Mouse (Mus musculus) frontal cortex, postnatal 14 days (tissue): ENCODE results near the gene Trabd2b.
A peak's percentile ranks its signal among the peaks of the same experiment; 100 is the strongest.

ENCODE experiments used
- DNase-seq, 2 experiments: peaks; one replicate each; pipeline ENCODE4 v3.0.0; 2022; ENCODE audit warnings: low spot score in 2 of 2

Gene Trabd2b

DNA sequence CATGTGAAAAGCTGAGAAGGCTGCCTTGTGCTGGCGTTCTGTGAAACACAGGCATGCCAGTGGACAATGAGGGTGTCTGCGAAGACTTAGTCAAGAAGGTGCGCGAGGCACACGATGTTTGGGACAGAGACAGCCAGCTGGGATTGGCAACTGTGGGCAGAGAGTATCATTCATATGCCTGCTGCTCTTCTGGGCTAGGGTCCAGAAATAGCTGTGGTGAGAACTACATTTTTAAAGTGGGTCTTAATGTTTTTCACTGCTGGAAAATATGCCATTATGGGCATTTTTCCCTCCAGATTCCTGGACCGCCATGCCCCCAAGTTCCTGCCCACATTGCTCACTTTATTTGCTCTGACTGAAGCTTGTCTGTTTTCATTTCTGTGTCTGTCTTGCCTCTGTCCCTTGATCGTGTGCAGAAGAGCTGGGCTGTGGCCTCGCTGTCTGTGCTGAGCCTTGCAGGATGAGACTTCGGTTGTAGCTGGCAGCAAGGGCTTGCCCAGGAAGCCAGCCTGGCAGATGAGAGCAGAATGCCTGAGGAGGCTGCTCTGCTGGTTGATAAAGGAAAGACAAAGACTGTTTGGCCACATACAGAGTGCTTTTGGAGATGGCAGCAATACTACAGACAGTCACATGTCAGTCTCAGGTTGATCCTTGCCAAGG, 42.0 kb downstream of the Trabd2b start:
- DNase-seq = no peak

DNA sequence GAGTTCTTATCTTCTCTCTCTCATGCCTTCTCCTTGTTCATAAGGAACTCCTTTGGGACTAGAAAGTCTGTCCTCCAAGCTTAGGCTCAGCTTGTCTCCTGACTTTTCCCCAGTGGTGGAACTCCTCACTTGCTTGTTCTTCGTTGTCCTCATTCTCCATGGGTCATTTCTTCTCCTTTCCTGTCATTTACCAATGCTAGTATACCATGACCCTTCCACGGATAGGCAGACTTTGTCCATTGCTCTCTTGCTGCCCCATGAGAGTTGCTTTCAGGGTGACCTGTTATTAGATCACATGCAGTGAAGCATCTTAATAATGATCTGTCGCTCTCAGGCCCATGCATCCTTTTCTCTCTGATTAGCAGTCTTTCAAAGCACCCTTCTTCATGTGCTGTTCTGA, 46.6 kb downstream of the Trabd2b start:
- DNase-seq = no peak

DNA sequence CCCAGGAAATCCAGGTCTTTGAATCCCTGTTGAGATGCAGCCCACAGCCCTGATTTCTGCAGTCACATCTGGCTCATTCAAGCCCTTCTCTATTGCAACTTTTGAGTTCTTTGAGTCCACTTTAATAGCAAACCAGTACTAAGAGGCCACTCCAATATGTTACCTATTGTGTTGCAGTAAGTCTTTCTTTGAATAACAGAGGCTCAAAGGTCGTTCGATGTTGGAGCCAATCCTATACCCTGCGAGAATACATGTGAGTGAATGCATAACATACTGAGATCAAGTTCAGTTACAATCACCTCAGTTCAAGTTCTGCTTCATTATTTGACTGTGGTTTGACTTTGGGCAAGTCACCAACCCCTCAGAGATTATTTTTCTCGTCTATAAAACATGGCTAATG, 47.5 kb downstream of the Trabd2b start:
- DNase-seq = no peak

DNA sequence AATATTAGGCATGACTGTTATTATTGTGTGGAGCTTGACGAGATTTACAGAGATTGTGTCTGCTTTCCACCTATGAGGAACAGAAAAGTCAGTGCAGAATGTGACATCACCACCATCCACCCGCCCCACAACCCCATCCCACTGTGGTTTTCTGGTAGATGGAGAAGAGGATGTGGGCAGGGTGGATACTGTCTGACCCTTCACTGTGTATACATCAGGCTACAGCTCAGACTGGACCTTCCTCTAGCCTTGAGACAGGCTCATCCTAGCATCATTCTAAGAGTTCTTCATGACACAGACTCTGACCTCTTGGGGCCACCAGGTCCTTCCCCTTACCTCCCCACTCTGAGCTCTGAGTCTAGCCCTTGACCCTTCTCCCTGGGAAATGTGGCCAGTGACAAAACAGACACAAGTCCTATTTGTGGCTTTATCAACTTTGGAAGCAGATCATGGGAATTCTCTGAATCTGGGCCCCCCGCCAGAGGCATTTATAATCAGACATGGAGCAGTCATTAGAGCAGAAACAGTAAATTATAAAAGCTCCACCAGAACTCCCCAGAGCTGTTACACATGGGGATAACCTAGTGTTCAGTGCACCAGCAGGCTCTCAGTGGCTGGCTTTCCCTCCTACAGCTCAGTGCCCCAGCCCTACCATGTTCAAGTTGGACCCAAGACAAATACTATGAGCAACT, 48.1 kb downstream of the Trabd2b start:
- no peak for DNase-seq

DNA sequence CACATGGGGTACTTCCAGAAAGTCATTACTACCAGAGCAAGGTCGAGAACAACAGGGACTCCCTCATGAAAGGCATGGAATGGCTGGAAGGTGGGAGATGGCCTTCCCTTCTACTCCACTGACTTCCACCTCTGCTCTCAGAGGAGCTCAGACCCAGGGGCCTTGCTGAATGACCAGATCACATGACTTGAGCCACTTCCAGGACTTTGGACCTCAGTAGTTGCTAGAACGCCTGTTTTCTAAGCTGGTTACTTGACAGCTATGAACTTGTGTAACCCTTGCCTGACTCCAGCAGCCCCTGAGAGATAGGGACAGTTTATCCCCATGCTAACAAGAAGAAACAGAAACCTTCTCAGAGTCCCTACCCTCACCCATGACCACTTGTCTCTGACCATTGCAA, 50.6 kb downstream of the Trabd2b start:
- DNase-seq = no peak

DNA sequence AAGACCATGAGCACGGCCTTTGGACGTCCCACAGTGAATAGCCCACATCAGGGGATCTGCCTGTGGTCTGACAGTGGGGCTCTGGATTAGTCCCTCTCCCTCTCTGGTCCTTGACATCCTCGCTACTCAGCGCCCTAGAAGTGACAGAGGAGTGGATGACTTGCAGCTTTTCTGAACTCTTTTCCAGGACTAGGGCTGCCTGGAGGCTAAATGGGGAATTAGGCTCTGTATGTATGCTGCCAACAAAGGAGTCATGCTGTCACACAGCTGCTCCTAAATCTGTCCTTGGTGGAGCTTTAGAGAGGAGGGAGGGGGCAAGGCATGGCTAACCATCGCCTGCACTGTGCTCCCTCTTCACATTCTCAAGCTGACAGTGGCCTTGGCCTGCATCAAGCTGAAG, 53.1 kb downstream of the Trabd2b start:
- DNase-seq = no peak

DNA sequence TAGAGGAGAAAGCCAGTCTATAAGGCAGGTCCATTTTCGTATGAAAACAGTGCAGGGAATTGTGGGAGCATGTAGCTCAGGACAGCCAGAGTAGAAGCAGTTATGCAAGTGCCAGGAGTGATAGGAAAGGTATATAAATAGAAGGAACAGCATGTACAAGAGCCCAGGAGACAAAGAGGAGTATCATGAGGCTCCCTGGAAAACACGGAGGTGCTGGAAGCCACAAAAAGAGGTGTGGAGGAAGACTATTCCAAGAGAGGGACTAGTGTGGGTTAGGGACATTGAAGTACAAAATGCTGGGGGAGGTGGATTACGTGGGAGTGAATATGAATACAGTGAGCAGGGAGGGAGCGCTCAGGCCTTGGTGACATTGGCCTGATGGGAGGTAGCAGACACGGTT, 53.9 kb downstream of the Trabd2b start:
- peak in 1 of 2 experiments; percentile 38 for DNase-seq

DNA sequence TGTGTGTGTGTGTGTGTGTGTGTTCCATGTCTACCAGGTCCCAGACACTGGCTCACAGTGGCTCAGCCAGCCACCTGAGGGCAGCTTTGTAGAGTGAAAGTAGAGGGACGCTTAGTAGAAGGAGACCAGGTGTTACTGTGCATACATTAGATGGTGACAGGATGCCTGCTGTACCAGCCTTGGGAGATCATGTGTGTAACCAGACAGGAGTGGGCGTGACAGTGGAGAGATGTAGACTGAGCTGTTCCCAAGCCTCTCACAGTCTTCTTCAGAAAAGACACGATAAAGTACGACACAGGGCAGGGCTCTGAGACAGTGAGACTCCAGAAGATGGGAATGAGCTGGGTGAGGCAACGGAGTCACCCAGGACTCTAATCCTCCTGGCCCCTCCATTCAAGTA, 54.6 kb downstream of the Trabd2b start:
- peak in 1 of 2 experiments; percentile 24 for DNase-seq

DNA sequence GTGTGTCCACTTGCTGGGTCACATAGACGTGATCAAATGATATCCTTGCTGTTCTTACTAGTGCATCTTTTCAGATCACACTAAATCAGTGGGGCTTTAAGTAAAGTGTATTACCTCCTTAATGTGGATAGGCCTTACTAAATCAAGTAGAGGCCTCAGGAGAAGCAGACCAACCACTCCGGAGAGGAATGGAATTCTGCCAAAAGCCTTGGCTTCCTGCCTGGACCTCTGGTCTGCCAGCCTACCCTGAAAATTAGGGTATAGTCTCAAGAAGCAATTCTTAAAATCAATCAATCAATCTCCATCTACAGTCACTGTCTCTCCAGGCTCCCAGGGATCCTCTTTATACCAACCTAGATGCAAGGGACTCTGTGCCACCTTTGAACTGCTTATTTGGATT, 59.1 kb downstream of the Trabd2b start:
- no peak for DNase-seq

DNA sequence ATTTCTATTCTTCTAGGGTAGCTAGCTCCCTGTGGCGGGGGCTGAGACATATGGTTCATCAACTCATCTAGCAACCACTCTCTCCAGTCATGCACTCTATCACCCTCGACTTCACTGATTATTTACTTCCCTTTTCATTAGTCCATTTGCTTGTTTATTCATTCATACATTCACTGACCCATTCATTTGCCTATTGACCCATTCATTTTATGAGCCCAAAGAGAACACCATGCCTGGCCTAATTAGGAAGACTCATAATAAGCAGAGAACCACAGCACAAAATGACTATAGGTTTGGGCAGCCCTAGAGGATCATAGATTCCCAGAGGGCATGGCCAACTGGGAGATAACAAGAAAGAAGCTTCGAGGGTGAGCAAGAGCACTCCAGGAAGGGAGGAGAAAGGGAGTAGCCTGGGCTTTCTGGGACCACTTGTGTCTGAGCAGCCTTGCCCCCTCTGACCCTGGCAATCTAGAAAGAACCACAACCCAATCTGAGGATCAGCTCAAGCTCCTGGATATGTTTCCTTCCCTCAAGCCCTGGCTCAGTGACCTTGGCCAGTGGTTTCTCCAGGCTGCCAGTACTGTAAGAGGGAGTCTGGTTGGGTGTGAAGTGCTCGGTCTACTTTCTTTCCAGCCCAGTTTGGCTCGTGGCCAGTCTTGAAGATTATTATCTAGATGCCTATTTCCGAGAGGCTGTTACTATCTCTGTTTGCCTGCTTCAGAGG, 61.0 kb downstream of the Trabd2b start:
- no peak for DNase-seq

DNA sequence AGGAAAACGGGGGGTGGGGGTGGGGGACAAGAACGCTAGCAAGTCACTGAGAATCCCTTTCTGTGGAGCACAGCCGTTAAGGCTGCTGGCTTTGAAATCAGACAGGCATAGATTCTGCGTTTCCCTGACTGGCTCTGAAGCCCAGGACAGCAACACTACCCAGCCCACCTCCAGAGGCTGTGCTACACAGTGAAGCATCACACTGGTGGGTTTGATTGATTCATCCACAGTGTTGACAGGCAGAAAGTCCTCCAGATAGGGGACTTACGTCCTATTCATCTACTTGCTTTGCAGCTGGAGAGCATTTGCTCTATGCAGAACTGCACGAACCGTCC, 61.5 kb downstream of the Trabd2b start:
- DNase-seq = no peak

DNA sequence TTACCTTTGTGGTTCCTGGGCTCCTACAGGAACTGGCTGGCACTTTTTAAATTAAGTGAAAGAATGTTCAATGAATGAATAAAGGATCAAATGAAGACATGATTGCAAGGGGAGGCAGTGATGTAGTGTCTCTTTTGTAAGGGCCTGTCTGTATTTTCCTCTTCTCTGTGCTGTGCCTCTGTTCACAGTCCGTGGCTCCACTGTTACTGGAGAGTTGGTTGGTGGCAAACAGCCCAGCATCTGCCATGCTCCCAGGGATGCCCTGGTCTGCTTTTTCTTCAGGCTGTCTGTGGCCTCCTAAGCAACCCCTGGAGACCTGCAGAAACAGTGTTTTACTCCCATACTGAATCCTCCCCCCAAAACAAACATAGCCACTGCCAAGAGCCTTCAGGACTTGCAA, 63.4 kb downstream of the Trabd2b start:
- no peak for DNase-seq

DNA sequence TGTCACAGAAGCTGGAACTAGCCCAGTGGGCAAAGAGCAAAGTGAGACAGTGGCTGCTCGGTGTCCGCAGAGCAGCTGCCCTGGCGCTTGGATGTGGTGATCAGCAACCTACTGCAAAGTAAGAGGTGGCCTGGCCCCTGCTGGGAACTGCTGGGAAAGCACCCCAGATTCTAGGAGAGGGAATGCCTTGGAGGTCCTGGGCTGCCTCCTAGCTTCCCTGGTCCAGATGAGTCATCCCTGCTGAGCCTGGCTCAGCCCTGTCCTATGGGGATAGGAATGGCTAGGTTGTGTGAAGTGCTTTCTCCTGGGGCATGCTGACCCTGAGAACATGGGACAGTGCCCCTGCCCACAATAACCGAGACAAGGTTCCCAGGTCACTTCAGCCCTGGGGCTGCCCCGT, 65.6 kb downstream of the Trabd2b start:
- no peak for DNase-seq

DNA sequence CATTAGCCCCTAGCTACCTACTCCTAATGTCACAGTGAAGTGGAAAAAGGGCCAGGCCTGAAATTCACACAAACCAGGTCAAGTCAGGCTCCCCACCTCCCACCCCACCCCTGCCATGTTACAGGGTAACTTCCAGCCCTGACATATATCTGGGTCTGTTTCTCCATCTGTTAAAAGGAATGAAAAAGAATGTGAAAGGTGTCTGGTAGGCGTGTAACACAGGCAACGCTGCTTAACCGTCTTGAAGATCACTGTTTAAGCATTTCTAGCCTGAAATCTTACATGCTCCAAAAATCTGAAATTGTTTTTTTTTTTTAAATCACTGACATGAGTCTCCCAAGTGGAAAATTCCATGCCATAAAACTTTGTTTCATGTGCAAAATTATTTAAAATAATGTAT, 69.8 kb downstream of the Trabd2b start:
- no peak for DNase-seq

DNA sequence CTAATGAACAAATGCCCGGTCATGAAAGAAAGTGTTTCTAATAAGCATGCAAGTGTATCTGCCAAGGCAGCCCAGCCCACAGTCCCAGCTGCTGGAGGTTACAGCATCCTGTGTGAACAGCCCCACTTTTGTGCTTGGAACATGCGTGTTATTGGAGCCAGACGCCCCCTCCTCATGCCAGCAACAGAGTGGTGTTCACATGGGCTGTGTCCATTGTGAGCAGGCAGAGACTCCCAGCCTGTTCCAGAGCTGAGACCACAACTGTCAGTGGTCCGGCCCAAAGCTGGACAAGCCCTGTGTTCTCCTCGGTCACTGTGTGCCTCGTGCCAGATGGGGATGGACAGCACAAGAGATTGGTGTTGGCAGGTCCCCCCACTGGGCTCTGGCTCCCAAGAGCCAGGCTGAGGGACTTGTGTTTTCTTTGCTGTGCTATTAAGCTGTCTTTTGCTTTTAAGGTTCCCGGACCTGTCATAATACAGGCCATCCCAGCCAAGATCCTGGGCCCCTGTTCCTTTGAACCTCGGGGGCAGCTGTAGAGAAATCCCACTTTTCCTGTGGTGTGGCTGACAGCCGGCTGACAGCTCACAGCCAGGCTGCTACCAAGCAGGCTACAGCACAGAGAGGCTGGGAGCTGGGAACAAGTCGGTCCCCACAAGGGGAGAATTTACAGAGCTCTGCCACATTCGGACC, 70.7 kb downstream of the Trabd2b start:
- DNase-seq = no peak

DNA sequence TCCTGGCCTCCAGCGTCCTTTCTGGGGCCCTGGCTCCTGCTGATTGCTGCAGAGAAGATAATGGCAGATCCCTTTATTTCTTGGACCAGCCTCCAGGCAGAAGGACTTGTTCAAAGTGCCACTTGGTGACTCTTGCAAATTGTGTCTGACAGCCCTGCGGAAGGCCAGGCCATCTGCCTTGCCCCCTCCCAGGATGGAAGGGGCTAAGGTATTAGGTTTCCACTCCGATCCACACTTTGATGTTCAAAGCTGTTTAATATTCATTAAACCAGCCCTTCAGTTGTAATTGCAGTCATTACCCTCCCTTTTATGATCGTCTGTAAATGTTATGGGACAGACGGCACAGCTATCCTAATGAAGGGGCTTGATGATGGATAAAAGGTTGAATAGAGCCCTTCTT, 75.0 kb downstream of the Trabd2b start:
- DNase-seq = no peak

DNA sequence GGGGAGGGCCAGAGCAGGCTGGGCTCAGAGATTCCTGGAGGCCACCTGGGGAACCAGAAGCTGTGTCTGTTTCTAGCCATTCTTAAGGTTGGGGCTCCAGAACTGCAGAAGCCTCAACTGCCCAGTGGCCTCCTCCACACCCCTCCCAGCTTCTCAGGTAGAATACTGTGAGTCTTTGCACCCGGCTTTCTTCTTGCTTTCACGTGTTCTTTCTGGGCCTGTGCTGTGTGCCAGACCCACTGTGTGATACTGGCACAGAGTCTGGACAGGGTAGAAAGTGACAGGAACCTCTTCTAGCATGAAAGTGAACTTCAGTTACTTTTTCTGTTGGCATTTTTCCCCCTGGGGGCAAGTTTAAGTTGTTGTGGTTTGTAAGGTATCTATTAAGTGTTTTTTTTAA, 77.6 kb downstream of the Trabd2b start:
- no peak for DNase-seq

DNA sequence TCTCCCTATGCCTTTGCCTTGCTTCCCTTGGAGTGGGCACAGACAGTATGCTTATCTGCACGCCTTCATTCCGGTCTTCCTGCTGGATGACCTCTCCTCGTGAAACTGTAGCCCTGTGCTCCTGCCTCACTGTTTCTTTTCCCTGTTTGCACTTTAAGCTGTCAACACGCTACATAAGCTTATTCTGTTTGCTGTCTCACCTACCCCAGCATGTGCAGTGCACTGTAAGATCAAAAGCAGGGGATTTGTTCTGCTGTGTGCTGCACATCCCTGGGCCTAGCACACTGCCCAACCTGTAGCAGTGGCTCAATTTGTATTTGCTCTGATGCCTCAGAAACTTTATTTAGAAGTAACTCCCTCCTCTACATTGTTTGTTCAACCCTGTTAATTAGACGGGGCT, 79.5 kb downstream of the Trabd2b start:
- no peak for DNase-seq

DNA sequence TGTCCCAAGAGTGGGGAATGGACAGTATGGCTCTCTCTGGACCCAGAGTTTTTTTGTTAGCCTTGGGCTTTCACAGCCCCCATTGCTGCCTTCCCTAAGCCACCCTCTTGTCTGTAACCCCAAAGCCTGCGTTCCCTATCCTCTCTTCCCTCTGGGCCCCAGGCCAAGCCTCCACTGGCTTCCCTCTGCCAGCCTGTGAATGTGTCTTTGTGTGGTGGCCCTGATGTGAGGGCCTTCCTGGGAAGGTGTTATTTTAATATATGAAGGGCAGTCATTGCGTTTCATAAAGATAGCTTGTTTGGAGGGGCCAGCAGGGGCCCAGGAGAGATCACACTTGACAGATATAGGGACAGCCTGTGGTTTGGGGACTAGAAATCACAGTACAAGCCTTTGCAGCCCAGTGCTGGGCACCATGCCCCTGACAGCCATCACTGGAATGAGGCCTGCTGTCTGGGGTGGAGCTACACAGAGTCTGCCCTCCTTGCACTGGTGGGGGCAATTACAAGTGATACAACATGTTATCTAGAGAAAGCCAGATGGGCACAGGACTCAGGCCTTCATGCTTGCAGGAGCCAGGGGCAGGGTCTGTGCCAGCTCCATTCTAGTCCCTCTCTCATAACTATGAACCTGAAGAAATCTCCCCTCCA, 80.5 kb downstream of the Trabd2b start:
- DNase-seq = no peak

DNA sequence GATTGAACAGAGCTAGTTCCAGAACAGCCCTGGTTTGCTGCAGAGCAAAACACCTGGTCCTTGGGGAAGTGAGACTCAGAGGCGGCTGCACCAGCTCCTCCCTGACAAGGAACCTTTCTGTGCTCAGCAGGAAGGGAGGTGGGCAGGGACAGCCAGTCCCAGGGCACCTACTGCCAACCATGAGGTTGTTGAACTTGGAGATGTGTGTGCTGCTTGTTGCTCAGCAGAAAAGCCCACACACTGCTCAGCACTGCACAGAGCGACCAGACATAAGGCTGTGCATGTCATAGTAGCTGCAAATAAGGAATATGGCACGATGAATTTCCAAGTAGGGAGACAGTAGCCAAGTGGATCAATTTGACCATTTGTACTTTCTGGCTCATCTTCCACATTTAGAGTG, 81.2 kb downstream of the Trabd2b start:
- no peak for DNase-seq

DNA sequence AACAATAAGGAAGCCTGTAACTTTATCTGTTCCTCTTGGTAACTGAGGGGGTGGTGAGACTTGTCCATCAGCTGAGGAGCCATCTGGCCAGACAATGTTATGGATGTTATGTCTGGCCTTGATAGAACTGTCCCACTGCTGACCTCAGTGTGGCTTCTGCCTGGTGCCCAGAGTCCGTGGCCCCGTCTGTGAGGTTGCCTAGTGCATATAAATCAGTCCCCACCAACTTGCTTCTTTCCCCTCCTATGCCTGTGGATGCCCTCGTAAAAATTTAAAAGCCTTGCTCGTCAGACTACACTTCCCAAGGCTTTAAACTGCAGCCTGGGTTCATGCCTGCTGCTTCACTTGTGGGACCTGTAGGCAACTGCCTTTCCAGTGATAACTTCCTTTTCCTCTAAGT, 85.6 kb downstream of the Trabd2b start:
- DNase-seq = no peak

DNA sequence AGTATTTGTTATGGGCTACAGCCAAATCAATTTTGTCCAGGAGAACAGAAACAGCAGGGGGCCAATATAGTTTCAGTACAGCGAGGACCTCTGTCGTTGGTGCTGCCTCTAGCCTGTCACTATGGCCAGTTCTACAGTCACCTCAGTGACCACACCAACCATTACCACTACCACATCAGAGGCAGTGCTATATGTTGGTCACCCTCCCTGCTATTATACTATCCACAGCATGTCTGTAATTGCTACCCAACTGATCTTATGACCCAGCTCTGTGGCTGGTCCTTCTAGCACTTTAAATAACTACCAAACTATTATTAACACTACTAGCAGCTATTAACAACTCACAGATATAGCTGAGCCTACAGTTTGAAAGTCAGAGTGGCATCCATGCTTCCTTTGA, 87.5 kb downstream of the Trabd2b start:
- DNase-seq = no peak
